Comparison of ENCODE assay signal across 20 mouse cellular contexts in genomic region chr9:48420437-48420836, GRCm38 (mm10). TPM values are rescaled to one million over a fixed set of nuclear protein-coding genes. Genes with fewer than 3 reads are reported as not detected.
DNase-seq lines count a peak whose midpoint lies in the region; ATAC-seq and TF ChIP-seq lines count a peak whose summit lies in the region.
"Had no signal": no experiment of that assay in that cellular context is flagged by ENCODE, and none has a peak within 500 bp of the region (broad histone marks: within the 10 kb centered on the region; RNA-seq: fewer than 3 reads in every experiment).

No protein-coding gene starts in this region.

- WGBS in hindbrain, embryonic 11.5 days: 78% methylated on average over 7 of the region's 7 CpGs

- DNase-seq in spleen, adult 18-20 months: peak; percentile 44 to 54
- DNase-seq in spleen, adult 12 weeks (ENCODE audit: low spot score): no peak
- DNase-seq in spleen, postnatal 36 days (ENCODE audit: low spot score in 2 of 2): peak; percentile 79 to 80
- DNase-seq in embryo, embryonic 10 days (ENCODE audit: low spot score): no peak
- DNase-seq in left cerebral cortex, adult 9 months (ENCODE audit: low spot score in 2 of 2): no peak
- no peak for DNase-seq in hindbrain, embryonic 11.5 days (ENCODE audit: low spot score)
- DNase-seq: adrenal gland, adult 8-10 months; cerebellum, adult 11-12 months; cerebellum, adult 9-10 months; cerebellum, postnatal 36 days; gastrocnemius, postnatal 36 days; heart, adult 18-20 months; heart, postnatal 14 days had no signal

- H3K36me3 ChIP-seq in hindbrain, embryonic 11.5 days (ENCODE audit: control insufficient read depth, insufficient read depth, low read length): no peaks in the 10 kb centered on the region
- H3K36me3 ChIP-seq: embryonic facial prominence, embryonic 10.5 days; G1E; heart, embryonic 15.5 days had no signal

- TF ChIP-seq POLR2A in bone marrow macrophage, adult 2 months (IDR thresholded peaks at IDR 0.05; ENCODE audit: borderline replicate concordance, low read depth, low read length): no peak

- no peak for TF ChIP-seq CTCF in bone marrow macrophage, adult 2 months (IDR thresholded peaks at IDR 0.05; ENCODE audit: low read depth, low read length)

- no peak overlapping the region for H3K4me2 ChIP-seq in hindbrain, embryonic 11.5 days (replicated peaks; ENCODE audit: low read depth, low read length)
- H3K4me2 ChIP-seq: forebrain, embryonic 13.5 days; heart, embryonic 11.5 days; heart, embryonic 15.5 days; hindbrain, embryonic 14.5 days had no signal

- no peaks in the 10 kb centered on the region for H3K9me3 ChIP-seq in hindbrain, embryonic 11.5 days (ENCODE audit: control insufficient read depth, low read length)
- H3K9me3 ChIP-seq: embryonic facial prominence, embryonic 10.5 days; forebrain, embryonic 13.5 days; G1E; heart, embryonic 15.5 days had no signal

- H3K9ac ChIP-seq in hindbrain, embryonic 11.5 days (ENCODE audit: low read depth, low read length): no peak overlapping the region
- H3K9ac ChIP-seq: forebrain, embryonic 13.5 days; heart, embryonic 15.5 days; hindbrain, embryonic 14.5 days had no signal

- peaks cover 48% of the 10 kb centered on the region for H3K4me1 ChIP-seq in bone marrow macrophage, adult 2 months (ENCODE audit: control insufficient read depth, insufficient read depth, low read length)
- no peaks in the 10 kb centered on the region for H3K4me1 ChIP-seq in hindbrain, embryonic 11.5 days (replicated peaks; ENCODE audit: control insufficient read depth, insufficient read depth, low read length)
- H3K4me1 ChIP-seq: embryonic facial prominence, embryonic 10.5 days; forebrain, embryonic 13.5 days; heart, embryonic 15.5 days had no signal

- no peak overlapping the region for H3K4me3 ChIP-seq in bone marrow macrophage, adult 2 months (ENCODE audit: insufficient read depth, low read length)
- H3K4me3 ChIP-seq in hindbrain, embryonic 11.5 days (ENCODE audit: low read depth, low read length): no peak overlapping the region
- H3K4me3 ChIP-seq: embryonic facial prominence, embryonic 10.5 days; forebrain, embryonic 13.5 days; heart, embryonic 15.5 days had no signal

- no peak for ATAC-seq in hindbrain, embryonic 11.5 days (ENCODE audit: low FRiP score)
- ATAC-seq: forebrain, embryonic 13.5 days had no signal

- H3K27ac ChIP-seq in bone marrow macrophage, adult 2 months (ENCODE audit: insufficient read depth, low read depth, low read length): peak overlapping the region; percentile 37
- no peak overlapping the region for H3K27ac ChIP-seq in hindbrain, embryonic 11.5 days (ENCODE audit: low read depth, low read length)
- H3K27ac ChIP-seq: embryonic facial prominence, embryonic 10.5 days; forebrain, embryonic 13.5 days; heart, embryonic 15.5 days; hindbrain, embryonic 14.5 days had no signal

- no peaks in the 10 kb centered on the region for H3K27me3 ChIP-seq in hindbrain, embryonic 11.5 days (ENCODE audit: control insufficient read depth, insufficient read depth, low read length)
- H3K27me3 ChIP-seq: forebrain, embryonic 13.5 days; heart, embryonic 15.5 days had no signal

RNA-seq across cellular contexts. Expression of gene Rexo2, which starts 60.0 kb away (rescaled TPM):
- polyA plus RNA-seq in bone marrow macrophage, adult 2 months (2012; ENCODE audit: insufficient read depth, insufficient read length, missing spikeins): 88.1 and 97.5 TPM in 2 replicates
- 80.3 and 88.0 TPM in 2 replicates for polyA plus RNA-seq in hindbrain, embryonic 11.5 days (2014; fragmentation: Nextera tagmentation; extraction: Ambion mirVana)

Comparison
In these comparisons a context has a peak if more than half of its experiments do, and no peak if none do; other contexts are left out.
1. DNase-seq: peak in spleen, adult 18-20 months (2 of 2) and spleen, postnatal 36 days (2 of 2); none in spleen, adult 12 weeks (single experiment), embryo, embryonic 10 days (single experiment), left cerebral cortex, adult 9 months (0 of 2) and hindbrain, embryonic 11.5 days (single experiment).